Mouse (Mus musculus): ENCODE measurements around the gene Sema6b. TPM values are rescaled to one million over a fixed set of nuclear protein-coding genes. Genes with fewer than 3 reads are reported as not detected.
A peak's percentile ranks its signal among the peaks of the same experiment; 100 is the strongest.

Gene Sema6b
- polyA plus RNA-seq, 1 experiment from 2014 or later: 1.2 TPM

- 0 out of 2 replicates have a peak, but pooled peaks cover 7% of the 10 kb centered on the region for H3K36me3 ChIP-seq
- WGBS: 48% methylated on average over 54 of the region's 59 CpGs
- peaks cover 22% of the 10 kb centered on the region for H3K9me3 ChIP-seq (replicated peaks)
- H3K27me3 ChIP-seq (ENCODE audit: low read depth, poor library complexity, severe bottlenecking): peaks cover 71% of the 10 kb centered on the region
- peaks cover 24% of the 10 kb centered on the region for H3K4me1 ChIP-seq
- peak overlapping the region; percentile 53 for H3K4me3 ChIP-seq
- DNase-seq (ENCODE audit: low spot score): no peak
- peak overlapping the region; percentile 66 for H3K27ac ChIP-seq (replicated peaks)
Observed at GRCm38 (mm10) chr17:56123681-56124340, 16.3 kb downstream of the Sema6b start.

GRCm38 (mm10) chr17:56123161-56123560 is 17.0 kb downstream of the Sema6b start:
- Histone ChIP-seq H3K27me3 (ENCODE audit: low read depth, poor library complexity, severe bottlenecking) (peaks cover 78% of the 10 kb centered on the region), H3K4me1 (peaks cover 24% of the 10 kb centered on the region), H3K9me3 (replicated peaks) (peaks cover 22% of the 10 kb centered on the region), H3K36me3 (0 out of 2 replicates have a peak, but pooled peaks cover 7% of the 10 kb centered on the region), H3K27ac (replicated peaks) (no peak overlapping the region), H3K4me3 (no peak overlapping the region)
- 88% methylated on average over 12 of the region's 12 CpGs for WGBS
- no peak for DNase-seq (ENCODE audit: low spot score)

GRCm38 (mm10) chr17:56121826-56122225 is 18.3 kb downstream of the Sema6b start, which contains the start of gene Lrg1:
TSS of gene Lrg1 (minus strand) at chr17:56122001.
- Histone ChIP-seq H3K27me3 (ENCODE audit: low read depth, poor library complexity, severe bottlenecking) (peaks cover 89% of the 10 kb centered on the region), H3K27ac (replicated peaks) (no peak within 1 kb of the TSS), H3K4me1 (peaks cover 31% of the 10 kb centered on the region), H3K4me3 (no peak within 1 kb of the TSS; the same call in 1 of the 2 replicates), H3K9me3 (replicated peaks) (peaks cover 22% of the 10 kb centered on the region), H3K36me3 (0 out of 2 replicates have a peak, but pooled peaks cover 3% of the 10 kb centered on the region)
- WGBS: 70% methylated on average over 2 of the region's 2 CpGs
- no peak for DNase-seq (ENCODE audit: low spot score)

GRCm38 (mm10) chr17:56119981-56120880 is 19.9 kb downstream of the Sema6b start:
- WGBS: 9% methylated on average over 66 of the region's 66 CpGs
- peaks cover 22% of the 10 kb centered on the region for H3K9me3 ChIP-seq (replicated peaks)
- H3K4me1 ChIP-seq: peaks cover 31% of the 10 kb centered on the region
- no peak for DNase-seq (ENCODE audit: low spot score)
- no peak overlapping the region for H3K27ac ChIP-seq (replicated peaks)
- peaks cover 94% of the 10 kb centered on the region for H3K27me3 ChIP-seq (ENCODE audit: low read depth, poor library complexity, severe bottlenecking)
- 0 out of 2 replicates have a peak, but pooled peaks cover 3% of the 10 kb centered on the region for H3K36me3 ChIP-seq
- H3K4me3 ChIP-seq: peak overlapping the region; percentile 26

GRCm38 (mm10) chr17:56119431-56119830 is 20.7 kb downstream of the Sema6b start:
- H3K27ac ChIP-seq (replicated peaks): no peak overlapping the region
- H3K36me3 ChIP-seq: 0 out of 2 replicates have a peak, but pooled peaks cover 3% of the 10 kb centered on the region
- H3K4me3 ChIP-seq: no peak overlapping the region; the same call in 1 of the 2 replicates
- no peak for DNase-seq (ENCODE audit: low spot score)
- 54% methylated on average over 12 of the region's 12 CpGs for WGBS
- H3K4me1 ChIP-seq: peaks cover 27% of the 10 kb centered on the region
- H3K9me3 ChIP-seq (replicated peaks): peaks cover 22% of the 10 kb centered on the region
- peaks cover 86% of the 10 kb centered on the region for H3K27me3 ChIP-seq (ENCODE audit: low read depth, poor library complexity, severe bottlenecking)

- peaks cover 30% of the 10 kb centered on the region for H3K4me1 ChIP-seq
- H3K27ac ChIP-seq (replicated peaks): 0 out of 2 replicates have a peak within 1 kb of the TSS, but pooled peaks have one; percentile 14
- peaks cover 6% of the 10 kb centered on the region for H3K9me3 ChIP-seq (replicated peaks)
- 2% methylated on average over 27 of the region's 27 CpGs for WGBS
- H3K36me3 ChIP-seq: no peaks in the 10 kb centered on the region
- H3K4me3 ChIP-seq: peak within 1 kb of the TSS; percentile 52
- peak; percentile 62 for DNase-seq (ENCODE audit: low spot score)
- H3K27me3 ChIP-seq (ENCODE audit: low read depth, poor library complexity, severe bottlenecking): peaks cover 64% of the 10 kb centered on the region
Observed at GRCm38 (mm10) chr17:56117251-56117710, 22.9 kb downstream of the Sema6b start, which contains the start of gene Plin5. TSS of gene Plin5 (minus strand) at chr17:56117596.

GRCm38 (mm10) chr17:56116193-56116592 is 23.9 kb downstream of the Sema6b start:
- WGBS: 82% methylated on average over 10 of the region's 10 CpGs
- Histone ChIP-seq H3K27me3 (ENCODE audit: low read depth, poor library complexity, severe bottlenecking) (peaks cover 53% of the 10 kb centered on the region), H3K9me3 (replicated peaks) (no peaks in the 10 kb centered on the region), H3K4me1 (peaks cover 30% of the 10 kb centered on the region), H3K4me3 (no peak overlapping the region), H3K36me3 (no peaks in the 10 kb centered on the region), H3K27ac (replicated peaks) (no peak overlapping the region)
- no peak for DNase-seq (ENCODE audit: low spot score)

- Histone ChIP-seq H3K4me1 (peaks cover 17% of the 10 kb centered on the region), H3K27me3 (ENCODE audit: low read depth, poor library complexity, severe bottlenecking) (peaks cover 20% of the 10 kb centered on the region), H3K36me3 (no peaks in the 10 kb centered on the region), H3K27ac (replicated peaks) (no peak overlapping the region), H3K4me3 (no peak overlapping the region), H3K9me3 (replicated peaks) (no peaks in the 10 kb centered on the region)
- DNase-seq (ENCODE audit: low spot score): no peak
- 69% methylated on average over 3 of the region's 3 CpGs for WGBS
Observed at GRCm38 (mm10) chr17:56112743-56113142, 27.4 kb downstream of the Sema6b start.

- H3K27ac ChIP-seq (replicated peaks): no peak overlapping the region
- WGBS: 38% methylated on average over 5 of the region's 5 CpGs
- H3K36me3 ChIP-seq: no peaks in the 10 kb centered on the region
- peaks cover 10% of the 10 kb centered on the region; the same call in 1 of the 2 replicates for H3K4me1 ChIP-seq
- DNase-seq (ENCODE audit: low spot score): peak; percentile 74
- no peak overlapping the region for H3K4me3 ChIP-seq
- H3K9me3 ChIP-seq (replicated peaks): no peaks in the 10 kb centered on the region
- peaks cover 12% of the 10 kb centered on the region for H3K27me3 ChIP-seq (ENCODE audit: low read depth, poor library complexity, severe bottlenecking)
Observed at GRCm38 (mm10) chr17:56111864-56112263, 28.3 kb downstream of the Sema6b start.

GRCm38 (mm10) chr17:56111021-56111420 is 29.1 kb downstream of the Sema6b start:
- DNase-seq (ENCODE audit: low spot score): no peak
- WGBS: 70% methylated on average over 1 of the region's 1 CpGs
- Histone ChIP-seq H3K4me3 (no peak overlapping the region), H3K27ac (replicated peaks) (no peak overlapping the region), H3K36me3 (no peaks in the 10 kb centered on the region), H3K4me1 (peaks cover 10% of the 10 kb centered on the region; the same call in 1 of the 2 replicates), H3K27me3 (ENCODE audit: low read depth, poor library complexity, severe bottlenecking) (peaks cover 4% of the 10 kb centered on the region), H3K9me3 (replicated peaks) (no peaks in the 10 kb centered on the region)

- no peak overlapping the region for H3K4me3 ChIP-seq
- no peaks in the 10 kb centered on the region for H3K9me3 ChIP-seq (replicated peaks)
- WGBS: 67% methylated on average over 4 of the region's 4 CpGs
- H3K27me3 ChIP-seq (ENCODE audit: low read depth, poor library complexity, severe bottlenecking): no peaks in the 10 kb centered on the region; the same call in 1 of the 2 replicates
- H3K4me1 ChIP-seq: peaks cover 10% of the 10 kb centered on the region; the same call in 1 of the 2 replicates
- H3K36me3 ChIP-seq: no peaks in the 10 kb centered on the region
- H3K27ac ChIP-seq (replicated peaks): no peak overlapping the region
- DNase-seq (ENCODE audit: low spot score): no peak
Observed at GRCm38 (mm10) chr17:56110571-56110970, 29.6 kb downstream of the Sema6b start.

GRCm38 (mm10) chr17:56109219-56110051 is 30.7 kb downstream of the Sema6b start, which contains the start of gene Plin4:
TSS of gene Plin4 (minus strand) at chr17:56109803.
- Histone ChIP-seq H3K27ac (replicated peaks) (no peak within 1 kb of the TSS), H3K4me3 (no peak within 1 kb of the TSS)
- WGBS: 63% methylated on average over 8 of the region's 10 CpGs

More at GRCm38 (mm10) chr17:56109219-56110051, 30.7 kb downstream of the Sema6b start, which contains the start of gene Plin4:
- no peak for DNase-seq (ENCODE audit: low spot score)
- no peaks in the 10 kb centered on the region for H3K36me3 ChIP-seq
- H3K9me3 ChIP-seq (replicated peaks): no peaks in the 10 kb centered on the region
- no peaks in the 10 kb centered on the region for H3K27me3 ChIP-seq (ENCODE audit: low read depth, poor library complexity, severe bottlenecking)
- peaks cover 10% of the 10 kb centered on the region; the same call in 1 of the 2 replicates for H3K4me1 ChIP-seq

Measured in midbrain, embryonic 10.5 days (tissue).